Mouse (Mus musculus): ENCODE data around the gene Rasgef1b.

DNA sequence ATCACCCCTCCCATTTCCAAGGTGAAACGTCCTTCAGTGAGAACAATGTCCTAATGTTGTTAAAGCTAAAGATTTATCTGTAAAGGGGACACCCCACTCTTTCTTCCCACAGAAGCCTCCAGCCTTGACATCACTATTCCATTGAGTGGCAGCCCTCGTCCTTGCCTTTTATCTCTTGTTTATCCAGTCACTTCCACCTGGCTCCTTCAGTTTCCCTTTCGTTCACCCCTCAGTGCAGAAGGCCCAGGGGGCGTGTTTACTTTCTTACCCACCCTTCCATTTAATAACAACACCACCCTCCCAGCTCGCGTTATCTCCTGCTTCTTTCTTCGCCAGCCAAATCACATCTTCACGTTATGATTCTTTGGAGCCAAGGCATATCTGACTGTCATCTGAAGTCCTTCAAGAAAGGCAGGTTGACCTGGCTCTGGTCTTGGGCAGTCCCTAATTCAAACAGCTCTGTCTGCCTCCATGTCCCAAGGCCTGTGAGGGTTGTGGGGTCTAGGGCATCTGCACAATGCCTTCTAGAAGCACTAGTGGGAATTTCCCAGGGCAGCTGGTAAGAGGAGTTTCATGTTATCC is 355.2 kb downstream of the Rasgef1b start:
- TF ChIP-seq CTCF (IDR thresholded peaks at IDR 0.05; ENCODE audit: insufficient read depth, low read length) = no peak
- no peak for TF ChIP-seq POLR2A (IDR thresholded peaks at IDR 0.05; ENCODE audit: borderline replicate concordance, extremely low read depth, low read depth, low read length)
